Mouse (Mus musculus): Measurements from ENCODE around the gene Maff. TPM values are rescaled to one million over a fixed set of nuclear protein-coding genes. Genes with fewer than 3 reads are reported as not detected.
A peak's percentile ranks its signal among the peaks of the same experiment; 100 is the strongest.

The Maff gene
- total and polyA plus RNA-seq, 3 experiments: 9.2 to 15.4 (median 10.5) TPM

DNA sequence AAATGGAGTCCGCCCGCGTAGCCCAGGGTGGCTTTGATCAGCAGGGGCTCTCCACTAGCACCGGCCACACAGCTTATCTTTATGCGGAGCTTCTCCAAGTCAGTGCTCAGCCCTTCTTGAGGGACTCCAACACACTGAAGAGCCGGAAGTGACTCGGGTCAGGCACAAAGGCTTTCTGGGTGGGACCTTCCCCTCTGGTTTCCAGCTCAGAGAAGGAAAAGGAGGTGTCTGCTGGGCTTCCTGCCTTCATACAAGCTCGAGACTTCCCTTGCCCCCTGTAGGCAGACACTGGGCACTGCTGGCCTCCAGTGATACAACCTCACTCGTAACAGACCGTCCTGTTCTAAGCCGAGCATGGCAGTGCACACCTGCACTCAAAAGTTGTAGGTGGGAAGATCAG, 50.3 kb downstream of the Maff start (continued):
- TF ChIP-seq JUN (IDR thresholded peaks at IDR 0.05; ENCODE audit: insufficient read depth, low read depth, low read length): no peak
- TF ChIP-seq ZNF384 (IDR thresholded peaks at IDR 0.05; ENCODE audit: low read depth, low read length): no peak
- no peak for TF ChIP-seq MAZ (IDR thresholded peaks at IDR 0.05; ENCODE audit: low read depth, low read length)
- no peak for TF ChIP-seq UBTF (IDR thresholded peaks at IDR 0.05; ENCODE audit: low read depth, low read length)
- TF ChIP-seq USF1 (IDR thresholded peaks at IDR 0.05; ENCODE audit: low read depth, low read length): no peak
- TF ChIP-seq KAT2A (IDR thresholded peaks at IDR 0.05; ENCODE audit: insufficient replicate concordance, low read length): 0 out of 2 replicates have a peak, but pooled peaks have one; percentile 39
- TF ChIP-seq ZKSCAN1 (IDR thresholded peaks at IDR 0.05; ENCODE audit: borderline replicate concordance, low read depth, low read length): no peak
- peak; percentile 84 for TF ChIP-seq ELF1 (IDR thresholded peaks at IDR 0.05; ENCODE audit: low read depth, low read length)

DNA sequence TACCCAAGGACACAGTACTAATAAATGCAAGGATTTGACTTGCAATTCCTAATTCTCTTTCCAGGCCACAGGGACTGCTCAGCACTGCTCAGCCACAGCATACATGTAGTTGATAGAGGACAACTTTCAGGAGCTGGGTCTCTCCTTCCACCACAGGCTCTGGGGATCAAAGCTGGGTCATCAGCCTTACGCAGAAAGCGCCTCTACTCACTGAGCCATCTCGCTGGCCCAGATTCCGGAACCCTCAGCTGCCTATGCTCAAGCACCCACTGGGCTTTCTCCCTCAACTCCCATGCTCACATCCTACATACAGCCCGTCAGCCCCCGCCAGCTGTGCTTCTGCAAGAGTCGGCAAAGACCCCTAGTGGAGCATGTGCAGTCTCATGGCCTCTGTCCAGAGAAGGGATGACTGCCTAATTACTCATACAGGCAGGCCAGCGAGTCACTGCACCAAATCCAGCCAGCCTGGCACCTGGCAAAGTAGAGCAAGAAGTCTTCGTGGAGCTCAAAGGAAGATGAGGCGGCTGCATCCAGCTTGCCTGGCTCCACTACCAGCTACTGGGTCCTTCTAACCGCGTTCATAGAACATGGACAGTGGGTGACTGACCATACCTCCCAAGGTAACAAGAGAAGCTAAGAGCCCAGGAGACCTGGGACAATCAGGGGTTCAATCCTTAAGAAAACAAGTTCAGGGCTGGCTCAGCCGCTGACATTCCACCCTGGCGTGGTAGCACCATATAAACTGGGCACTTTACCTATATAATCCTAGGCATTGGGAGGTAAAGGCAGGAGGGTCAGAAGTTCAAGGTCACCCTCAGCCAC, 53.0 kb downstream of the Maff start:
- H3K4me1 ChIP-seq (ENCODE audit: control insufficient read depth in 1 of 2, insufficient read depth in 2 of 2): peaks cover 31 to 71% of the 10 kb centered on the region in 2 experiments
- no peaks in the 10 kb centered on the region for H3K9me3 ChIP-seq (replicated peaks; ENCODE audit: low read length)
- peaks cover 26% of the 10 kb centered on the region for H3K79me2 ChIP-seq (replicated peaks; ENCODE audit: control insufficient read depth, extremely low read depth, insufficient read depth, poor library complexity, severe bottlenecking)
- peaks cover 2% of the 10 kb centered on the region for H3K27me3 ChIP-seq (replicated peaks)
- H3K27ac ChIP-seq (ENCODE audit: insufficient read depth, low read depth): no peak overlapping the region
- in situ Hi-C loops (cut with MboI; ENCODE audit: low pct_ligation_motif_present, low pct_unique_long_range_greater_than_20kb, low sequenced_read_pairs): no loop called here
- no peak overlapping the region for H3K9ac ChIP-seq (ENCODE audit: insufficient read depth, low read depth)
- no peak overlapping the region for H3K4me3 ChIP-seq (replicated peaks in 1 of 3; ENCODE audit: low read depth in 2 of 3, low read length in 2 of 3, poor library complexity in 1 of 3)
- peaks cover 2 to 39% of the 10 kb centered on the region in 2 experiments for H3K36me3 ChIP-seq (replicated peaks in 1 of 2; ENCODE audit: control insufficient read depth in 1 of 2, insufficient read depth in 1 of 2, low read length in 1 of 2)
- no peak for DNase-seq (ENCODE audit: extremely low read depth)
- dilution Hi-C loops (cut with MboI; ENCODE audit: extremely low pct_ligation_motif_present, extremely low pct_unique_long_range_greater_than_20kb, low sequenced_read_pairs): no loop called here
- no peak for TF ChIP-seq ZC3H11A (IDR thresholded peaks at IDR 0.05; ENCODE audit: low read depth, low read length)
- TF ChIP-seq SMC3 (IDR thresholded peaks at IDR 0.05; ENCODE audit: low read depth, low read length): no peak
- TF ChIP-seq USF2 (conservative IDR thresholded peaks at IDR 0.05; ENCODE audit: low read depth, low read length): no peak
- TF ChIP-seq MAX (IDR thresholded peaks at IDR 0.05; ENCODE audit: low read length): no peak
- TF ChIP-seq CTCF (conservative IDR thresholded peaks at IDR 0.05 in 1 of 2, IDR thresholded peaks at IDR 0.05 in 1 of 2; ENCODE audit: low read depth in 2 of 2, low read length in 2 of 2): no peak
- TF ChIP-seq ETS1 (conservative IDR thresholded peaks at IDR 0.05; ENCODE audit: low read depth, low read length): no peak
- no peak for TF ChIP-seq JUN (IDR thresholded peaks at IDR 0.05; ENCODE audit: insufficient read depth, low read depth, low read length)
- TF ChIP-seq CHD2 (IDR thresholded peaks at IDR 0.05; ENCODE audit: low read length): no peak
- H3K4me2 ChIP-seq (ENCODE audit: insufficient read depth, low read depth, poor library complexity, severe bottlenecking): no peak overlapping the region
